Mouse (Mus musculus): ENCODE results near the gene Ube2e2.
"Not testable (repeated sequence)": the region's sequence is repeated elsewhere in the genome, so short reads cannot be mapped to it uniquely, and the experiment has no call there.

The Ube2e2 gene

GRCm38 (mm10) chr14:18731154-18731553, 162.9 kb downstream of the Ube2e2 start:
- no peak for DNase-seq

- no peak for DNase-seq
These were observed 173.2 kb downstream of the Ube2e2 start for GRCm38 (mm10) chr14:18720601-18721591.

GRCm38 (mm10) chr14:18716970-18717369, 177.1 kb downstream of the Ube2e2 start:
- DNase-seq = no peak

GRCm38 (mm10) chr14:18715529-18715928, 178.5 kb downstream of the Ube2e2 start:
- DNase-seq = no peak

GRCm38 (mm10) chr14:18697662-18698225, 196.3 kb downstream of the Ube2e2 start:
- DNase-seq = no peak

- DNase-seq = not testable (repeated sequence)
These were observed 197.6 kb downstream of the Ube2e2 start for GRCm38 (mm10) chr14:18696418-18696817.

- DNase-seq = peak; percentile 50
These were observed 215.8 kb downstream of the Ube2e2 start for GRCm38 (mm10) chr14:18678121-18678836.

- no peak for DNase-seq
These were observed 223.4 kb downstream of the Ube2e2 start for GRCm38 (mm10) chr14:18670712-18671111.

GRCm38 (mm10) chr14:18669301-18669935, 224.6 kb downstream of the Ube2e2 start:
- no peak for DNase-seq

GRCm38 (mm10) chr14:18668309-18668708, 225.8 kb downstream of the Ube2e2 start:
- DNase-seq = peak; percentile 56

- no peak for DNase-seq
These were observed 226.3 kb downstream of the Ube2e2 start for GRCm38 (mm10) chr14:18667755-18668154.

GRCm38 (mm10) chr14:18666251-18666650, 227.8 kb downstream of the Ube2e2 start:
- DNase-seq = no peak

- no peak for DNase-seq
These were observed 228.6 kb downstream of the Ube2e2 start for GRCm38 (mm10) chr14:18665267-18666024.

GRCm38 (mm10) chr14:18663666-18664065, 230.4 kb downstream of the Ube2e2 start:
- DNase-seq = no peak

- DNase-seq = no peak
These were observed 236.0 kb downstream of the Ube2e2 start for GRCm38 (mm10) chr14:18657777-18658753.

- no peak for DNase-seq
These were observed 244.9 kb downstream of the Ube2e2 start for GRCm38 (mm10) chr14:18649123-18649675.

GRCm38 (mm10) chr14:18641656-18642055, 252.4 kb downstream of the Ube2e2 start:
- DNase-seq = no peak

GRCm38 (mm10) chr14:18638753-18639456, 255.2 kb downstream of the Ube2e2 start:
- no peak for DNase-seq

GRCm38 (mm10) chr14:18637739-18638138, 256.3 kb downstream of the Ube2e2 start:
- DNase-seq = peak; percentile 52

- no peak for DNase-seq
These were observed 265.9 kb downstream of the Ube2e2 start for GRCm38 (mm10) chr14:18628170-18628569.

All from lung, postnatal 14 days (tissue).